Mouse (Mus musculus): ENCODE data around the gene Aldh1a1. TPM values are rescaled to one million over a fixed set of nuclear protein-coding genes. Genes with fewer than 3 reads are reported as not detected.
A peak's percentile ranks its signal among the peaks of the same experiment; 100 is the strongest.

The Aldh1a1 gene
- polyA plus RNA-seq, 1 experiment from 2014 or later: 126 TPM

DNA sequence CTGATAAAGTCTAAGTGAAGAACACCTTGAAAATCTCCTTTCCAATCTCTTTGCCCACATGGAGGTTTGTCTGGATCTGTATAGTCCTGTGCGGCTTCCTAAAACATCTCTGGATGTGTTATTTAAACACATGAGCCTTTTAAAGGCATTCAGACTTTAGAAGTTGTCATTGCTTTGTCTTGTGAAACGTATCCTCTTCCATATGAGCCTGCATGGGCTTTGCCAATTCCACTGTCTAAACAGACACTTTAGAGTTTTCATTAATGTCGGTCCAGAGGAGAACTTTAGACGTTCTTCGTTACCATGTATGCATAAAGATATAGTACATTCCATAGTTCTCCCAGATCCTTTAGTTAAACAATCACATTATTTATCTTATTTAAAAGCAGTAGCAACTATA lies 84.9 kb downstream of the Aldh1a1 start:
- TF ChIP-seq CTCF (IDR thresholded peaks at IDR 0.05) (no peak), EP300 (IDR thresholded peaks at IDR 0.05) (no peak)
- no peaks in the 10 kb centered on the region for H3K27me3 ChIP-seq (replicated peaks; ENCODE audit: insufficient read depth, low read length)
- no peaks in the 10 kb centered on the region for H3K9me3 ChIP-seq (ENCODE audit: low read length)
- ATAC-seq: no peak; the same call in 1 of the 2 replicates
- WGBS: 40% methylated on average over 5 of the region's 5 CpGs
- peak overlapping the region; percentile 11 for H3K27ac ChIP-seq (ENCODE audit: low read length)
- no peak for DNase-seq (ENCODE audit: low spot score)
- H3K4me2 ChIP-seq (replicated peaks; ENCODE audit: low read depth, low read length): no peak overlapping the region
- no peak overlapping the region for H3K9ac ChIP-seq (replicated peaks; ENCODE audit: low read depth)
- H3K4me3 ChIP-seq (ENCODE audit: low read depth, low read length): no peak overlapping the region
- no peaks in the 10 kb centered on the region for H3K36me3 ChIP-seq (ENCODE audit: insufficient read depth, low read length)
- H3K4me1 ChIP-seq (ENCODE audit: insufficient read depth, low read depth, low read length): no peaks in the 10 kb centered on the region

GRCm38 (mm10) chr19:20599951-20600350 lies 107.4 kb downstream of the Aldh1a1 start:
- Histone ChIP-seq H3K27ac (ENCODE audit: low read length) (no peak overlapping the region), H3K27me3 (replicated peaks; ENCODE audit: insufficient read depth, low read length) (no peaks in the 10 kb centered on the region), H3K9me3 (ENCODE audit: low read length) (no peaks in the 10 kb centered on the region), H3K9ac (replicated peaks; ENCODE audit: low read depth) (no peak overlapping the region), H3K36me3 (ENCODE audit: insufficient read depth, low read length) (no peaks in the 10 kb centered on the region), H3K4me3 (ENCODE audit: low read depth, low read length) (no peak overlapping the region), H3K4me1 (ENCODE audit: insufficient read depth, low read depth, low read length) (no peaks in the 10 kb centered on the region), H3K4me2 (replicated peaks; ENCODE audit: low read depth, low read length) (no peak overlapping the region)
- ATAC-seq: peak; percentile 79
- DNase-seq (ENCODE audit: low spot score): peak; percentile 89
- TF ChIP-seq CTCF (IDR thresholded peaks at IDR 0.05) (no peak), EP300 (IDR thresholded peaks at IDR 0.05) (peak; percentile 84)

- Histone ChIP-seq H3K9ac (replicated peaks; ENCODE audit: low read depth) (no peak overlapping the region), H3K4me1 (ENCODE audit: insufficient read depth, low read depth, low read length) (no peaks in the 10 kb centered on the region), H3K36me3 (ENCODE audit: insufficient read depth, low read length) (no peaks in the 10 kb centered on the region), H3K27me3 (replicated peaks; ENCODE audit: insufficient read depth, low read length) (no peaks in the 10 kb centered on the region), H3K9me3 (ENCODE audit: low read length) (no peaks in the 10 kb centered on the region), H3K4me3 (ENCODE audit: low read depth, low read length) (no peak overlapping the region), H3K4me2 (replicated peaks; ENCODE audit: low read depth, low read length) (peak overlapping the region; percentile 42), H3K27ac (ENCODE audit: low read length) (peak overlapping the region; percentile 59; the same call in 1 of the 2 replicates)
- WGBS: 39% methylated on average over 3 of the region's 3 CpGs
- peak; percentile 95 for ATAC-seq
- TF ChIP-seq EP300 (IDR thresholded peaks at IDR 0.05) (no peak), CTCF (IDR thresholded peaks at IDR 0.05) (no peak)
- DNase-seq (ENCODE audit: low spot score): peak; percentile 74
These were observed 109.2 kb downstream of the Aldh1a1 start for GRCm38 (mm10) chr19:20601739-20602138.

- WGBS: 78% methylated on average over 1 of the region's 1 CpGs
- no peak overlapping the region for H3K4me2 ChIP-seq (replicated peaks; ENCODE audit: low read depth, low read length)
These were observed 110.7 kb downstream of the Aldh1a1 start for GRCm38 (mm10) chr19:20603212-20603611.

DNA sequence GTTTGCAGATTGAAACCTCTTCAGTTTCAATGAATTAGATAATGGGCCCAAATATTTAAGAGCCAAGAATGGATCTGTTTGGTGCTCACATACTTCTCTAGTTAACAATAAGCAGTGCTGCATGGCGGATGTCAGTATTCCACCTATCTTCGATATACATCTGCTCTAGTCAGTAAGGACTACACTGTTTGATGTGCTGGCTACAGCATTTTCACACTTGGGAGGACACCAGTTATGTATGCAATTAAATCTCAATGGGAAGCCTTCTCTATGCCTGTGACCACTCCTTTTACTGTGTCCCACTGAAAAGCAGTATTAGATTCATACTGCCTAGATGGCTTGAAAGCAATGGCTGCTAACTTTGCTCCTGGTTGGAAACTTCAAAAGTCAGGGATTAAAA lies 111.4 kb downstream of the Aldh1a1 start:
- H3K27ac ChIP-seq (ENCODE audit: low read length): no peak overlapping the region
- no peaks in the 10 kb centered on the region for H3K9me3 ChIP-seq (ENCODE audit: low read length)
- DNase-seq (ENCODE audit: low spot score) (no peak), ATAC-seq (no peak)
- TF ChIP-seq EP300 (IDR thresholded peaks at IDR 0.05): no peak
- no peak for TF ChIP-seq CTCF (IDR thresholded peaks at IDR 0.05)
- no peaks in the 10 kb centered on the region for H3K27me3 ChIP-seq (replicated peaks; ENCODE audit: insufficient read depth, low read length)
- H3K36me3 ChIP-seq (ENCODE audit: insufficient read depth, low read length): no peaks in the 10 kb centered on the region
- no peak overlapping the region for H3K9ac ChIP-seq (replicated peaks; ENCODE audit: low read depth)
- no peak overlapping the region for H3K4me3 ChIP-seq (ENCODE audit: low read depth, low read length)
- 87% methylated on average over 2 of the region's 2 CpGs for WGBS
- no peak overlapping the region for H3K4me2 ChIP-seq (replicated peaks; ENCODE audit: low read depth, low read length)
- H3K4me1 ChIP-seq (ENCODE audit: insufficient read depth, low read depth, low read length): no peaks in the 10 kb centered on the region

More at GRCm38 (mm10) chr19:20603212-20603611, 110.7 kb downstream of the Aldh1a1 start:
- DNase-seq (ENCODE audit: low spot score) (no peak), ATAC-seq (no peak)
- H3K9me3 ChIP-seq (ENCODE audit: low read length): no peaks in the 10 kb centered on the region
- H3K27ac ChIP-seq (ENCODE audit: low read length): no peak overlapping the region
- H3K27me3 ChIP-seq (replicated peaks; ENCODE audit: insufficient read depth, low read length): no peaks in the 10 kb centered on the region
- TF ChIP-seq EP300 (IDR thresholded peaks at IDR 0.05) (no peak), CTCF (IDR thresholded peaks at IDR 0.05) (no peak)
- no peak overlapping the region for H3K9ac ChIP-seq (replicated peaks; ENCODE audit: low read depth)
- H3K4me3 ChIP-seq (ENCODE audit: low read depth, low read length): no peak overlapping the region
- no peaks in the 10 kb centered on the region for H3K4me1 ChIP-seq (ENCODE audit: insufficient read depth, low read depth, low read length)
- no peaks in the 10 kb centered on the region for H3K36me3 ChIP-seq (ENCODE audit: insufficient read depth, low read length)

DNA sequence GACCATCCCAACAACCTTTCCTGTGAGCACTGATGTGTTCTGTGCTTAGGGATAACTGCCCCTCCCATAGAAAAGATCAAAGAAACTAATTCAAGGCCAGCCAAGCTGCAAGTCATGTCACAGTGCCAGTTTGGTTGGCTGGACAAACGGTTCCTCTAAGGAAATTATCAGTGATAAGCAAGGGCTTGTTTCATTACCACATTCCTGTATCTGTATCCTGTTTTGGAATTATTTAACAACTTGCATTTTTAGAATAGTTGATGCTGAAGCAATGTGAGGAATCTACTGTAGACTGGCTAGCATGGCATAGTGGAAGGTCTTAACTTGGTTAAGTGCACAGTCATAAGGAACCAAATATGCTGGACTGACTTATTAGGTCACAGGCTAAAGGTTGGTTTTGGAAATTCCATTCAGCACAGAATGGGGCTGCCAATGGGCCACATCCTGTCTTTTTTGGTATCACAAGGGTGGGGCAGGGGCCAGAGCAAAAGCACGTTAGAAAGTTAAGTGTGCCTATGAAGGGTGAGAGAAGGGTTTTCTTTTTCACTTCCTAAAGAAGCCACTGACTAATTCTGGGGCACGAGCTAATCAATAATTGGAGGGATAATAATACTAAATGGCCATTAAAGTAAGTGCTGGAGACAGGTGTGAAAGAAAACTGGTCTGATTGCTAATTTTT lies 121.9 kb downstream of the Aldh1a1 start:
- TF ChIP-seq CTCF (IDR thresholded peaks at IDR 0.05) (no peak), EP300 (IDR thresholded peaks at IDR 0.05) (no peak)
- Histone ChIP-seq H3K36me3 (ENCODE audit: insufficient read depth, low read length) (no peaks in the 10 kb centered on the region), H3K4me2 (replicated peaks; ENCODE audit: low read depth, low read length) (no peak overlapping the region), H3K9me3 (ENCODE audit: low read length) (no peaks in the 10 kb centered on the region), H3K9ac (replicated peaks; ENCODE audit: low read depth) (no peak overlapping the region), H3K4me1 (ENCODE audit: insufficient read depth, low read depth, low read length) (no peaks in the 10 kb centered on the region), H3K4me3 (ENCODE audit: low read depth, low read length) (no peak overlapping the region), H3K27me3 (replicated peaks; ENCODE audit: insufficient read depth, low read length) (no peaks in the 10 kb centered on the region), H3K27ac (ENCODE audit: low read length) (no peak overlapping the region)
- 46% methylated on average over 3 of the region's 3 CpGs for WGBS
- no peak for DNase-seq (ENCODE audit: low spot score)
- ATAC-seq: no peak

All from lung, postnatal 0 days (tissue).